Mouse (Mus musculus) stomach, postnatal 0 days (tissue): ENCODE data around the gene Mau2.

ENCODE experiments used
- CTCF ChIP-seq: IDR thresholded peaks from 2 replicates; pipeline ENCODE4 v1.5.1; 2016; ENCODE audit warnings: antibody characterized with exemption, low read depth, mild to moderate bottlenecking, moderate library complexity
- EP300 ChIP-seq: optimal IDR thresholded peaks from 2 replicates; pipeline ENCODE3; 2016; ENCODE audit warnings: antibody characterized with exemption

GRCm38 (mm10) chr8:70012350-70012749, 30.2 kb downstream of the Mau2 start:
- TF ChIP-seq CTCF, result no peak
- no peak for TF ChIP-seq EP300
